Mouse (Mus musculus) testis, adult 2 months (tissue): ENCODE data around the gene Prg3.

ENCODE experiments used
- CTCF ChIP-seq: fragments of 200-500 bp; IDR thresholded peaks from 2 replicates; pipeline ENCODE4 v1.5.1; 2012; ENCODE audit warnings: low read depth, mild to moderate bottlenecking, inconsistent platforms, low read length, moderate library complexity; ENCODE audit not compliant: control insufficient read depth, insufficient read depth, insufficient replicate concordance
- POLR2A ChIP-seq: fragments of 200-500 bp; IDR thresholded peaks from 2 replicates; pipeline ENCODE4 v1.6.1; 2012; ENCODE audit warnings: low read depth, mild to moderate bottlenecking, inconsistent platforms, low read length, moderate library complexity; ENCODE audit not compliant: control insufficient read depth

DNA sequence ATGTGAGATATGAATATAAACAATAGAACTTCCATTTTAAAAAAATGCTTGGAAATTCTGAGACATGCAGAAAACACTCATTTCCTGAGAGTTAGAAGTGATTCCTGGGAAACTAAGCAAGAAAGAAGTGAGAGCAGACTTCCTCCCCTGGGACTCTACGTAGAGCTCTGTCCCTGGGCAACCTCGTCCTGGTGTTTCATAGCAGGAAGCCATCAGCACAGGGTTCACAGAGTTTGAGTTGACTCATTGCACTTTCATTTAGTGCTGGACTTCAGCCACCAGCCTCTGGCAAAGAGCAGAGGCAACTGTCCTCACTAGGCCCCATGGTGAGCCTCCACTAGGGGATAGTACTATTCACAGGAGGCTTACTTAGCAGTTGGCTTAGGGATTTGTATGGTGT, 26.7 kb upstream of the Prg3 start:
- TF ChIP-seq CTCF = no peak
- TF ChIP-seq POLR2A = no peak
